Mouse (Mus musculus) spleen, postnatal 36 days (tissue): ENCODE measurements around the gene Stra6l.
A peak's percentile ranks its signal among the peaks of the same experiment; 100 is the strongest.

Source experiments
- DNase-seq, 2 experiments: peaks; one replicate each; pipeline ENCODE4 v3.0.0; 2022; ENCODE audit warnings: low spot score in 2 of 2, mixed read lengths in 1 of 2

Stra6l gene

GRCm38 (mm10) chr4:45848109-45848824 lies at the start of gene Stra6l:
TSS of gene Stra6l (plus strand) at chr4:45848664.
- no peak for DNase-seq

GRCm38 (mm10) chr4:45798964-45799363 lies 49.5 kb upstream of the Stra6l start, which contains the start of gene Aldh1b1:
TSS of gene Aldh1b1 (plus strand) at chr4:45799022.
- DNase-seq = peak; percentile 77 to 81

GRCm38 (mm10) chr4:45799956-45800537 lies 48.4 kb upstream of the Stra6l start:
- DNase-seq = no peak

- no peak for DNase-seq
Observed at GRCm38 (mm10) chr4:45802900-45803299, 45.6 kb upstream of the Stra6l start.

GRCm38 (mm10) chr4:45808034-45808433 lies 40.4 kb upstream of the Stra6l start:
- DNase-seq = no peak

GRCm38 (mm10) chr4:45811250-45811649 lies 37.2 kb upstream of the Stra6l start:
- DNase-seq = no peak

- DNase-seq = peak in 1 of 2 experiments; percentile 34
Observed at GRCm38 (mm10) chr4:45815542-45815941, 32.9 kb upstream of the Stra6l start.

- no peak for DNase-seq
Observed at GRCm38 (mm10) chr4:45818814-45819207, 29.7 kb upstream of the Stra6l start.

- DNase-seq = no peak
Observed at GRCm38 (mm10) chr4:45819208-45819931, 29.1 kb upstream of the Stra6l start.

GRCm38 (mm10) chr4:45820074-45820830 lies 28.2 kb upstream of the Stra6l start:
- DNase-seq = peak; percentile 25 to 36

- DNase-seq = no peak
Observed at GRCm38 (mm10) chr4:45821995-45822394, 26.5 kb upstream of the Stra6l start.

- DNase-seq = no peak
Observed at GRCm38 (mm10) chr4:45822781-45823575, 25.5 kb upstream of the Stra6l start.

GRCm38 (mm10) chr4:45824049-45824760 lies 24.3 kb upstream of the Stra6l start:
- no peak for DNase-seq

GRCm38 (mm10) chr4:45824761-45825556 lies 23.5 kb upstream of the Stra6l start:
- no peak for DNase-seq

GRCm38 (mm10) chr4:45826275-45827040 lies 22.0 kb upstream of the Stra6l start, which contains the start of gene Igfbpl1:
TSS of gene Igfbpl1 (minus strand) at chr4:45826923.
- DNase-seq = no peak

- DNase-seq = no peak
Observed at GRCm38 (mm10) chr4:45829907-45830759, 18.3 kb upstream of the Stra6l start.

- DNase-seq = no peak
Observed at GRCm38 (mm10) chr4:45831996-45832395, 16.5 kb upstream of the Stra6l start.

GRCm38 (mm10) chr4:45833461-45833860 lies 15.0 kb upstream of the Stra6l start:
- no peak for DNase-seq
